Mouse (Mus musculus): Measurements from ENCODE around the gene Stard13. TPM values are rescaled to one million over a fixed set of nuclear protein-coding genes. Genes with fewer than 3 reads are reported as not detected.

Stard13 gene
- total and polyA plus RNA-seq, 3 experiments, result not detected

DNA sequence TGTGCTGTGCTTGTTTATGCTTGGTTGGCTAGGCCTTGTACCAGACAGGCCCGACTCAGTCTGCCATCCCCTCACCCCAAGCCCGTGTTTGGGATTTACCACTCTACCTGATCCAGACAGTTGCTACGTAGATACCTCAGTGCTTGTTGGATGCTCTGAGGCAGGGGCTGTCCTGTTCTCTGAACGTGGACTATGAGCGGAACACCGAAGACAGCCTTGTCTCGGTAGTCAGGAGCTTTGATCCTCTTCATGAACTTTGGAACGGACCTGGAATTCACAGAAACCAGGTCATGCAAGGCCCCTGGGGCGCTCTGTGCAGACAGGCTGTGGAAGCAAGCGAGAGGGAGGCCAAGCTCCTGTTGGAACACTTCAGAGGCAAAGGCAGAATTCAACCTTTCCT lies 174.3 kb downstream of the Stard13 start:
- Histone ChIP-seq H3K36me3 (ENCODE audit: control insufficient read depth in 1 of 2, insufficient read depth in 2 of 2, low read length in 2 of 2) (no peaks in the 10 kb centered on the region), H3K27ac (ENCODE audit: control insufficient read depth, low read depth, low read length) (no peak overlapping the region), H3K4me3 (ENCODE audit: control insufficient read depth in 1 of 2, insufficient read depth in 1 of 2, low read depth in 2 of 2, low read length in 2 of 2) (no peak overlapping the region), H3K4me1 (ENCODE audit: control insufficient read depth in 1 of 2, insufficient read depth in 2 of 2, low read length in 2 of 2) (no peaks in the 10 kb centered on the region), H3K79me2 (ENCODE audit: control insufficient read depth, insufficient read depth, low read length, poor library complexity) (no peaks in the 10 kb centered on the region), H3K9ac (ENCODE audit: control insufficient read depth, low read depth, low read length, poor library complexity, severe bottlenecking) (no peak overlapping the region), H3K9me3 (replicated peaks; ENCODE audit: insufficient read depth, low read length) (no peaks in the 10 kb centered on the region; the same call in none of the 2 replicates), H3K27me3 (ENCODE audit: control insufficient read depth in 1 of 2, insufficient read depth in 2 of 2, low read length in 2 of 2) (no peaks in the 10 kb centered on the region)
- no peak for TF ChIP-seq POLR2A (IDR thresholded peaks at IDR 0.05; ENCODE audit: control insufficient read depth in 1 of 2, insufficient read depth in 1 of 2, low read depth in 1 of 2, low read length in 2 of 2, poor library complexity in 1 of 2)
- no peak for TF ChIP-seq E2F4 (IDR thresholded peaks at IDR 0.05; ENCODE audit: borderline replicate concordance, low read depth, low read length)
- no peak for TF ChIP-seq ETS1 (IDR thresholded peaks at IDR 0.05; ENCODE audit: low read depth, low read length)
- TF ChIP-seq ZKSCAN1 (IDR thresholded peaks at IDR 0.05; ENCODE audit: low read depth, low read length), result no peak
- no peak for TF ChIP-seq RCOR1 (IDR thresholded peaks at IDR 0.05; ENCODE audit: low read depth, low read length)
- TF ChIP-seq RAD21 (IDR thresholded peaks at IDR 0.05; ENCODE audit: low read depth, low read length), result no peak
- no peak for TF ChIP-seq HCFC1 (IDR thresholded peaks at IDR 0.05; ENCODE audit: low read depth, low read length)
- no peak for TF ChIP-seq UBTF (IDR thresholded peaks at IDR 0.05; ENCODE audit: borderline replicate concordance, insufficient read depth, low read depth, low read length)
- TF ChIP-seq CHD2 (IDR thresholded peaks at IDR 0.05; ENCODE audit: low read length), result no peak
- TF ChIP-seq ZC3H11A (IDR thresholded peaks at IDR 0.05; ENCODE audit: low read depth, low read length), result no peak
- TF ChIP-seq NELFE (IDR thresholded peaks at IDR 0.05; ENCODE audit: low read depth, low read length), result no peak
- TF ChIP-seq TAL1 (IDR thresholded peaks at IDR 0.05; ENCODE audit: low read length), result no peak
- no peak for TF ChIP-seq MAFK (IDR thresholded peaks at IDR 0.05; ENCODE audit: borderline replicate concordance, low read depth, low read length)
- no peak for TF ChIP-seq GATA1 (IDR thresholded peaks at IDR 0.05; ENCODE audit: low read depth, low read length)
- TF ChIP-seq POLR2AphosphoS5 (IDR thresholded peaks at IDR 0.05; ENCODE audit: borderline replicate concordance, low read depth, low read length), result no peak
- TF ChIP-seq CTCF (IDR thresholded peaks at IDR 0.05 in 2 of 3, conservative IDR thresholded peaks at IDR 0.05 in 1 of 3; ENCODE audit: control insufficient read depth in 1 of 3, insufficient read depth in 1 of 3, low read depth in 2 of 3, low read length in 3 of 3, poor library complexity in 1 of 3, severe bottlenecking in 1 of 3), result no peak
- TF ChIP-seq TCF12 (IDR thresholded peaks at IDR 0.05; ENCODE audit: low read depth, low read length), result no peak
- TF ChIP-seq NRF1 (IDR thresholded peaks at IDR 0.05; ENCODE audit: insufficient read depth, low read depth, low read length, poor library complexity, severe bottlenecking), result no peak
- no peak for DNase-seq (ENCODE audit: low read depth, low spot score)

GRCm38 (mm10) chr5:151057716-151058115 lies 175.9 kb downstream of the Stard13 start:
- H3K9ac ChIP-seq (ENCODE audit: control insufficient read depth, low read depth, low read length, poor library complexity, severe bottlenecking), result no peak overlapping the region
- H3K36me3 ChIP-seq (ENCODE audit: control insufficient read depth in 1 of 2, insufficient read depth in 2 of 2, low read length in 2 of 2), result no peaks in the 10 kb centered on the region
- DNase-seq (ENCODE audit: low read depth, low spot score), result no peak
- H3K27ac ChIP-seq (ENCODE audit: control insufficient read depth, low read depth, low read length), result no peak overlapping the region
- H3K27me3 ChIP-seq (ENCODE audit: control insufficient read depth in 1 of 2, insufficient read depth in 2 of 2, low read length in 2 of 2), result no peaks in the 10 kb centered on the region
- H3K4me1 ChIP-seq (ENCODE audit: control insufficient read depth in 1 of 2, insufficient read depth in 2 of 2, low read length in 2 of 2), result no peaks in the 10 kb centered on the region
- no peak overlapping the region for H3K4me3 ChIP-seq (ENCODE audit: control insufficient read depth in 1 of 2, insufficient read depth in 1 of 2, low read depth in 2 of 2, low read length in 2 of 2)
- H3K9me3 ChIP-seq (replicated peaks; ENCODE audit: insufficient read depth, low read length), result no peaks in the 10 kb centered on the region; the same call in none of the 2 replicates
- no peaks in the 10 kb centered on the region for H3K79me2 ChIP-seq (ENCODE audit: control insufficient read depth, insufficient read depth, low read length, poor library complexity)
- no peak for TF ChIP-seq POLR2AphosphoS2 (IDR thresholded peaks at IDR 0.05; ENCODE audit: low read length)
- TF ChIP-seq HCFC1 (IDR thresholded peaks at IDR 0.05; ENCODE audit: low read depth, low read length), result no peak
- no peak for TF ChIP-seq JUND (IDR thresholded peaks at IDR 0.05; ENCODE audit: low read depth, low read length)
- no peak for TF ChIP-seq NELFE (IDR thresholded peaks at IDR 0.05; ENCODE audit: low read depth, low read length)
- TF ChIP-seq RCOR1 (IDR thresholded peaks at IDR 0.05; ENCODE audit: low read depth, low read length), result no peak
- no peak for TF ChIP-seq CHD1 (IDR thresholded peaks at IDR 0.05; ENCODE audit: low read depth, low read length)
- TF ChIP-seq SIN3A (IDR thresholded peaks at IDR 0.05; ENCODE audit: low read length), result no peak
- no peak for TF ChIP-seq MYC (IDR thresholded peaks at IDR 0.05; ENCODE audit: low read depth, low read length)

Measured in MEL (cell line).